Mouse (Mus musculus) gonadal fat pad, adult 2 months (tissue): ENCODE results near the gene Adrb1. TPM values are rescaled to one million over a fixed set of nuclear protein-coding genes. Genes with fewer than 3 reads are reported as not detected.

Experiments
- DNase-seq: peaks from one replicate; pipeline ENCODE4 v3.0.0-alpha.2; 2012; ENCODE audit warnings: low read depth
- polyA plus RNA-seq: library from polyadenylated mRNA; depleted of rRNA; stranded (reverse); fragments of >200 nt; gene quantifications from 2 replicates; pipeline ENCODE4 v1.2.3, GENCODE M21; 2012; rRNA removed

Adrb1 gene
- polyA plus RNA-seq: 2.3 and 2.7 TPM in 2 replicates

DNA sequence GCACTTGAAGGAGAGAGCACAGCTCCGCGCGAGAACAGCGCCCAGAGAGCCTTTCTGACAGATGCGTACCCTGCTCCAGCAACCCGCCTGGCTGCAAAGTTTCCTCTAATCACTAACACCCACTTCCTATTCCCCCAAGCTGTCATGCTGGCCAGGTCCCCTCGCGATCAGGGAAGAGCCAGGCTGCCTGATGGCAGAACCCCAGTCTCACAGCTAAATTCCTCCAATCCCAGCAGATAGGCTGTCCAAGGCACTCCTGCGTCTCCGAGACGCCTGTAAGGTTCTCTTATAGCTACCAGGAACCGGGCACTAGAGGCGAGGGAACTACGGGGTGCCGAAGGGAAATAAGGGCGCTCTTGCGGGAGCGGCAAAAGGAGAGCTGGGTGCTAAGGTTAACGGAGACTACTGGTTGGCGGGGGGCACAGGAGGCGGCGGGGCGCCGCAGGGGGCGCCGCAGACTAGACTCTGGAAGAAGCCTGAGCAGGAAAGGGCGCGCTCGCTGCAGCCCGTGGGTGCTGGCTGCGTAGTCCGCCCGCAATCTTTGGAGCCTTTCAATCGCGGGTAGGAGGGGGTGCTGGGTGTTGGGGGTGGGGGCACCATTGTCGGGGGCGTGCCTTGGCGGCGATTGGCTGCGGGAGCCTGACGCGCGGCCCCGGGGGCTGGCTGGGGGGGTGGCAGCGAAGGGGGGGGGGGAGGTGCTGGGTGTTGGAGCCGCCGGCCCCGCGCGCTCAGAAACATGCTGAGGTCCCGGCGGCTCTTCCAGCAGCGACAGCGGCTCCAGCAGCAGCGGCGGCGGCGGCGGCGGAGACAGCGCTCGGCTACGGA lies at the start of gene Adrb1:
Gene Adrb1 (plus strand): TSS at position 813 of the 825 bp plus-strand sequence.
- DNase-seq: no peak

DNA sequence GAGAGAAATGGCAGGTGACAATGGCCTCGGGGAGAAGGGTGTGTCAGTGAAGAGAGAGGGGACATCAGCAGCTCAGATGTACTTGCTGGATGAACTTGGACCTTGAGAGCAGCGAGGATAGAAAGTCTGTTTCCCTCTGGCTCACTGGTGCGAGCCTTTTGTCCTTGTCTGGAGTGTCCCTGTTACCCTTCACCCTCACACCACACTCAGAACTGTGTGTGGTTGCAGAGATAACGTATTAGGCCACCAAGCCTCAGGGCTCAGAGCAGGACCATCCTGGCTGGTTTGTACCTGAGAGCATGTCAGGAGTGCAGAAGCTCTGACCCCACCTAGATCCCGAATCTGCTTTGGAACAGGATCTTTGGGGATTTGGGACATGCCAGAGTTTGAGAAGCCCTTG lies 46.3 kb upstream of the Adrb1 start:
- DNase-seq: no peak

GRCm38 (mm10) chr19:56676506-56676905 lies 45.5 kb upstream of the Adrb1 start:
- DNase-seq: peak; percentile 45

GRCm38 (mm10) chr19:56677611-56678010 lies 44.4 kb upstream of the Adrb1 start:
- DNase-seq: no peak

DNA sequence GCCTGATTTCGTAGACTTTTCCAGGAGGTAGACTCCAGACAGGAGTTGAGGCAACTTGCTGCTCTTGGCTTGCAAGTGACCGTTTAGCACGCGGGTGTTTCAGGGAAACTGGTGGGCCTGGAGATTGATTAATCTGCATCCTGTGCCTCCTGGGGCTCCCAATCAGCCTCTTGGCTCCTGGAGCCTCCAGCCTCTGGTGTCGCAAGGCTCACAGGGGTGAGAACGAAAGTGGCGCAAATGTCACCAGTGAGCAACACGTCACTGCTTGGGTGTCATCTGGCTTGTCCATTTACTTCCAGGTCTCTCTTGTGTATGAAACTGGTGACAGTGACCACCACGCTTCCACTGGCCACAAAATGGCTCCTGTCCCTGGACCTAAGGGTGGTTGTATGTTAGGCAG lies 43.5 kb upstream of the Adrb1 start:
- no peak for DNase-seq

DNA sequence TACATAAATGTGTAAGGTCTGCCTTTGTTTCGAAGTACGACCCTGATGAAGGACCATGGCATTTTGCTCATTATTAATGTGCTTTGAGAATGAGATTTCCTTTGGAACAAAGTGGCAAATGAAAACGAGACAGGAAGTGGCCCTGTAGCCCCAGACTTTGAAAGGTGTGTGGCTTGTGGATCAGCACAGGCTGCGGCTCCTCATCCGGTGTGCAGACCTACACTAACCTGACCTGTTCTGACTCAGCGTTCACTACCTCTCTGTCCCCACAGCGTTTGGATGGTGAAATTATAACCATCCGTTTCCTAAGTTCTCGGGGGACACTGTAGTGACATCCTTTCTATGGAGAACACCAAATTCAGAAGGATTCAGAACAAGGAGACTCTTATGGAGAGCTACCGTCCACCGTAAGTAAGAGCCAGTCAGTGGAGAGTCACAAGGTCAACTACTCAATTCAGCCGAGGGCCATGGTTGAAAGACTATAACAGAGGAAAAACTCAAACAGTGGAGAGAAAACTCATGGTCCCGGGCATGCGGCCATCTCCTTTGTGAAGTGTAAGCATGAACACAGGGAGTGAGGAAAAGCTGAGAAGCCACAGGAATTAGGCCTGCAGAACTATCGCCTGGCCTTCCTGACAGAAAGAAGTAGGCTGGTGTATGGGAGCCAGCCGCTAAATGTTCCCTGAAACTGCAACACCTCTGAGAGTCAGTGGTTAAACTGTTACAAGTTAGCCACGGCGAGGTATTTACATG lies 42.6 kb upstream of the Adrb1 start:
- DNase-seq: no peak

DNA sequence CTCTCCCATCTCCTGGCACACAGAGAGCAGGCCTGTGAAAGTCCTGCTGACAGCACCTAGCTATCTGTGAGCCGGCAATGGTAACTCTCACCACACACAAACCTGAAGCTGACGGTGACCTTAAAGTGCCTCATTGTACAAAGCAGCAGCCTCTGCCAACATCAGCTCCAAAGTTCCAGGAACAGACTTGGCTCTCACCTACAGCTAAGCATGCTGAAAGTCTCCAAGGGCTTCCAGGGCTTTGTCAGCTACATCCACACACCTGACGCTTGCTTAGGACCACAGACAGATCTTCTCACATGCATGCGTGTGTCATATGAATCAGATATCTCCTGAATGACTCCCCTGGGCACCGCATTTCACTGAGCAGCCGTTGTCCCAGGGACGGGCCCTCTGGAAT lies 42.0 kb upstream of the Adrb1 start:
- no peak for DNase-seq

GRCm38 (mm10) chr19:56682297-56682696 lies 39.7 kb upstream of the Adrb1 start:
- DNase-seq: no peak

- no peak for DNase-seq
These were observed 39.2 kb upstream of the Adrb1 start for GRCm38 (mm10) chr19:56682843-56683242.

DNA sequence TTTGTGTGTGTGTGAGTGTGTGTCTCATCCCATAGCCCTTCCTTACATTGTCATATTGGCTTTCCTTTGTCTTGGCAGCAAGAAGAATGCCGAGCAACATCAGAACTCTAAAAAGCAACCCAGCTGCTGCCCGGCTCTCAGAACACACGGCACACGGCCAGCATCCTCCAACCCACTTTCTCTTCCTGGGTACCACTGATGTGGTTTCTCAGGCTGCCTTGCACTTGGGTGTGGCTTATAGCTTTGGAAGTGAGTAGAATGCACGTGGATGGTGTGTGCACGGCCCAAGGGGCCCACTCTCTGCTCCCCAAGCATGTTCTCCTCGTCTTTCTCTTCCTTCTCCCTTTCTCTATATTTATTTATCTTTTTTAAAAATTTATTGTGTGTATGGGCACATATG lies 36.5 kb upstream of the Adrb1 start:
- no peak for DNase-seq

DNA sequence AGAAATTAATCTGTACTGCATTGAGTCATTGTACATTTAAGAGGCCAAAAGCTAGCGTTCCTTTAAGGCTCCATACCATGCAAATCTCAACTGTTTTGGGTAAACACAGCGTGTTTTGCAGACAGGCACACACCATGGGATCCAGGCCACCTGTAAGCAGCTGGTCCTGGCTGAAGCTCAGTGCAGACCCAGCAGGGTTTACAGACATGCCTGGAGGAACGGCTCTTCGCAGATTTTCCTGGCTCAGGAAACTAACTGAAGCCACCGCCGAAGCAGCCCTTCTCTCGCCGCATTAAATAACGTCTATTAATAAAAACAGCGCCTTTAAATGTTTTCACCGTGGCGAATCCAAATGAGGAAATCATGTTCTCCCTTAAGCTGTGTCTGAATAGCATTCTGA lies 35.8 kb upstream of the Adrb1 start:
- no peak for DNase-seq

DNA sequence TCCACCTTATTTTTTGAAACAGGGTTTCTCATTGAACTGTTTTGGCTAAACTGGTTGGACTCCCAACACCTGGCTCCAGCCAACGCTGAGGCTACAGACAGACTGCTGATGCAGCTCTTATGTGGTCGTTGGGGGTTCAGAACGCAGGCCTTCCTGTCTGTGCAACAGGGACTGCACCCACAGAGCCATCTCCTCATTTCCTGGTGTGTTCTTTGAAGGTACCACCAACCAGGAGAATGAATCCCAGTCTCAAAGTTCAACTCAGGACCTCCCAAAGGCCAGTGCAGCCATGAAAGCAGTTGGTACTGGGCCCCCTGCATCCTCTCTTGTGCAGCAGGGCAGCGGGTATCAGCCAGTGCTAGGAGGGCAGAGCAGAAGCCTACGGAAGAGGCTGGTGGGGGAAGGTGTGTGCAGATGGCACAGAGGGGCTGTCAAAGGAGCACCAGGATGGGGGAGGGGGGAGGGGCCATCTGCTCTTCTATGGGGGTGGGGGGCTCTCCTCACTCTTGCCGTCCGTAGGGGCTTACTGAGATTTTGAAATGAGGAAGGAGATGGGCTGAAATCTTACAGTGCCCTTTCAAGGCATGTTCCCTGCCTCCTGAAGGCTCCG lies 34.9 kb upstream of the Adrb1 start:
- DNase-seq: no peak

- DNase-seq: no peak
These were observed 34.3 kb upstream of the Adrb1 start for GRCm38 (mm10) chr19:56687676-56688075.

- no peak for DNase-seq
These were observed 33.2 kb upstream of the Adrb1 start for GRCm38 (mm10) chr19:56688661-56689335.

DNA sequence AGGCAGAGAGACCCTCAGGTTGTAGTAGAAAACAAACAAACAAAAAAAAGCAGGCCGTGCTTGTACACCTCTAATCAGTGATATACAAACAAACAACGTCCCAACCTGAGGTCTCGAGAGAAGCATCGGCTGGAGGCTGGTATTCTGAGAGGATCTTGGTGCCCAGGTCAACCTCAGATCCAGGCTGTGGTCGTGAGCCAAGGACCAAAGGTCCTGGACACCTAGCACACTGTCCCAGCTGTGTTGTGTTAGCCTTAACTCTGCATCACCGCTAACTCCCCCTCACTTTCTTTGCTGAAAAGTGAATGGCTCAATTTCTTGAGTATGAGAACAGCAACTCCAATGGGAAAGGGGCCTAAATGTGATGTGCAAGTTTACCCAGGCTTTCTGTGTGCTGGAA lies 32.5 kb upstream of the Adrb1 start:
- no peak for DNase-seq

GRCm38 (mm10) chr19:56691103-56691502 lies 30.9 kb upstream of the Adrb1 start:
- DNase-seq: no peak

DNA sequence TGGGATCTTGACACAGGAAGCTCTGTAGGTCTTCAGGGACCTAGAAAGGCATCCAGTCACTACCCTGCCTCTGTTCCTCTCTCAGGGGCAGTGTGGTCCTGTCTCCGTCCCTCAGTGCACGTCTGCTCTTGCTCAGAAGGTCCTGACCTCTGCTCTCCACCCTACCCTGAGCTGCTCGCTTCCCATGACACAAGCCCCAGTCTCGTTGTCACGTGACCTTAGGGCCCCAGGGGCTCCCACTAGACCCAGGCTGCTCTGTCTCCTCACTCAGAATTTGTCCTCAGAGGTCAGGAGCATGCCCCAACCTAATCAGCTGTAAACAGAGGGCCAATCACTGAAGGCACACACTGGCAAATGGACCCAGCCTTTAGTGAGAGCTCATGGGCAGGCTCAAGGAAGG lies 29.5 kb upstream of the Adrb1 start:
- no peak for DNase-seq

- no peak for DNase-seq
These were observed 24.4 kb upstream of the Adrb1 start for GRCm38 (mm10) chr19:56697370-56698144.

GRCm38 (mm10) chr19:56700848-56701247 lies 21.2 kb upstream of the Adrb1 start:
- DNase-seq: no peak

GRCm38 (mm10) chr19:56701404-56702033 lies 20.5 kb upstream of the Adrb1 start:
- DNase-seq: no peak

DNA sequence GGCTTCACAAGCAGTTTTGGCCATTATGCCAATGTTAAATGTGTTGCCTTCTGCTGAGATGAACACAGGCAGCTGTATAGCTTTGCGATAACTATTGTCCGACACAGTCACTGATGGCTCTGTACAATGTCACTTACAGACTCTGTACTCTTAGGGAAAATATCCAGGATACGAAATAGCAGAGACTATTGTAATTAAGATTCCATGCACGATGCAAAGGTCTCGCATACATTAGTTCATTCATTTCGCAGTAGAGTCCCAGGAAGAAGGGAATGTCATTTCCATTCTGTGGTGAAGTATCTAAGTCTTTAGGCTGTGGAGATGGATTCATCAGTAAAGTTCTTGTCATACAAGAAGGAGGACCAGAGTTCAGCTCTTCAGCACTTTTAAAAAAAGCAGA lies 20.0 kb upstream of the Adrb1 start:
- no peak for DNase-seq
